Mouse (Mus musculus) kidney, postnatal 0 days (tissue): ENCODE results near the gene Tspan18. TPM values are rescaled to one million over a fixed set of nuclear protein-coding genes. Genes with fewer than 3 reads are reported as not detected.

ENCODE experiments used
- ATAC-seq: fragments of 200-750 bp; cut with Nextera tagmentation; replicated peaks from 2 replicates; pipeline ENCODE4 v1.8.0; 2017; ENCODE audit warnings: low read depth, moderate number of reproducible peaks, moderate TSS enrichment, moderate library complexity; ENCODE audit not compliant: low FRiP score
- DNase-seq: peaks from one replicate; pipeline ENCODE4 v3.0.0-alpha.2; 2016; ENCODE audit warnings: low spot score
- H3K27ac ChIP-seq: fragments of 300-500 bp; sonication (generic); 2 replicates; pipeline ENCODE4 v1.5.1; 2014; ENCODE audit warnings: mild to moderate bottlenecking
- H3K27me3 ChIP-seq: fragments of 300-500 bp; sonication (generic); 2 replicates; pipeline ENCODE4 v1.6.1; 2014; ENCODE audit warnings: low read length, mixed read lengths; ENCODE audit not compliant: insufficient read depth
- H3K36me3 ChIP-seq: fragments of 300-500 bp; sonication (generic); 2 replicates; pipeline ENCODE4 v1.6.1; 2014; ENCODE audit warnings: low read length, mixed read lengths; ENCODE audit not compliant: insufficient read depth
- H3K4me1 ChIP-seq: fragments of 300-500 bp; sonication (generic); replicated peaks from 2 replicates; pipeline ENCODE4 v1.6.1; 2014; ENCODE audit warnings: antibody characterized with exemption, low read length, mixed read lengths; ENCODE audit not compliant: insufficient read depth
- H3K4me2 ChIP-seq: fragments of 300-500 bp; sonication (generic); 2 replicates; pipeline ENCODE4 v1.6.1; 2014; ENCODE audit warnings: mild to moderate bottlenecking, low read length, moderate library complexity, mixed read lengths
- H3K4me3 ChIP-seq: fragments of 300-500 bp; sonication (generic); replicated peaks from 2 replicates; pipeline ENCODE4 v1.5.1; 2014; ENCODE audit warnings: low read depth, low read length
- H3K9ac ChIP-seq: fragments of 300-500 bp; sonication (generic); 2 replicates; pipeline ENCODE4 v1.6.1; 2014; ENCODE audit warnings: low read depth, low read length
- H3K9me3 ChIP-seq: fragments of 300-500 bp; sonication (generic); replicated peaks from 2 replicates; pipeline ENCODE4 v1.6.1; 2016; ENCODE audit warnings: low read length, inconsistent platforms, mixed read lengths
- CTCF ChIP-seq: IDR thresholded peaks from 2 replicates; pipeline ENCODE4 v1.5.1; 2016; ENCODE audit warnings: antibody characterized with exemption, low read depth, mild to moderate bottlenecking, moderate library complexity
- WGBS: fragments of 180-500 bp; shearing (Covaris S2); extraction: QIAGEN DNeasy Blood & Tissue Kit; methylation state at CpG from one replicate; pipeline ENCODE4 v1.1.7; 2014; 5-methylcytosine and 5-hydroxymethylcytosine counted together
- polyA plus RNA-seq: library from polyadenylated mRNA; unstranded; fragments of >200 nt; fragmentation: Nextera tagmentation; extraction: Ambion mirVana; gene quantifications from 2 replicates; pipeline ENCODE4 v1.2.1, GENCODE M21; 2015

Gene Tspan18
- polyA plus RNA-seq, 1 experiment from 2014 or later, result 29.2 TPM

DNA sequence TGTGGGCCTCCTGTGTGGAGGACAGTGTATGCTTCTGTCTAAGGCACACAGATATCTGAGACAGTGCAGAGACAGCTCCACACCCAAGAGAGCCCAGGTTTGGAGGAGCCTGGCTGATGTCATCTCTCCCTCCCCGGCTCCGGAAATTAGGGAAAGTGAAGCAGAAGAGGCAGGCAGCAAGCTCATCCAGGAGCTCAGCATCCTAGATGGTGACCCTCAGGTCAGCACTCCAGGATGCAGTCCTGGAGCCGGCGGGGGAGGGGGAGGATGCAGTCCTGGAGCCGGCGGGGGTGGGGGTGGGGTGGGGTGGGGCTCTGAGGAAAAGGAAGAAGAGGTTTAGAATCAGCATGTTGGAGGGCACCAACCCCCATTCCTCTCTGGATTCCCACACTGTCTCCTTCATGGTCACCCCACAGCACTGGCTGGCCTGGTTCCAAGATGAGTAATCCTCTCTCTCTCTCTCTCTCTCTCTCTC is 37.8 kb upstream of the Tspan18 start:
- no peak for ATAC-seq
- TF ChIP-seq CTCF, result no peak
- WGBS, result 0% methylated on average over 5 of the region's 6 CpGs
- H3K4me3 ChIP-seq, result no peak overlapping the region
- no peaks in the 10 kb centered on the region for H3K9me3 ChIP-seq
- no peak overlapping the region for H3K4me2 ChIP-seq
- H3K27ac ChIP-seq, result no peak overlapping the region
- DNase-seq, result peak; percentile 18
- no peaks in the 10 kb centered on the region for H3K27me3 ChIP-seq
- no peaks in the 10 kb centered on the region for H3K36me3 ChIP-seq
- no peaks in the 10 kb centered on the region for H3K4me1 ChIP-seq
- H3K9ac ChIP-seq, result no peak overlapping the region

DNA sequence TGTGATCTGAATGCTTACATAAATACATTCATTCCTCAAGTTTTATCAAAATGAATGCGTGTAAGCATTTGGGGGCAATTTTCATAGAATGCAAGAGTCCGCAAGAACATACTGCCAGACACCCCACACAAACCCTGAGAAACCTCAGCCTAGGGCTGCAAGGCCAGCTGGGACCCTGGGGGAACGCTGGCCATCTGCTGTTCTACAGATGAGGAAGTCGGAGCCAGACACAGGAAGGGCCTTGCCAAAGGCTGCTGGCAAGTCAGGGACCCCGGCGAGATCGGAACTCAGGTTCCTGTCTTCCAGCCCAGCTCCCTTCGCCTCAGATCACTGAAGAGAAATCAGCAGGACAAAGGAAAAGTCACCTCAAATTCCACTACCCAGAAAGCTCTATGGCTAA is 34.6 kb upstream of the Tspan18 start:
- Histone ChIP-seq H3K36me3 (no peaks in the 10 kb centered on the region), H3K4me1 (no peaks in the 10 kb centered on the region), H3K27me3 (no peaks in the 10 kb centered on the region), H3K27ac (no peak overlapping the region), H3K9ac (no peak overlapping the region), H3K4me3 (no peak overlapping the region), H3K4me2 (no peak overlapping the region), H3K9me3 (no peaks in the 10 kb centered on the region)
- WGBS, result 75% methylated on average over 8 of the region's 8 CpGs
- no peak for TF ChIP-seq CTCF
- ATAC-seq (no peak), DNase-seq (no peak)

DNA sequence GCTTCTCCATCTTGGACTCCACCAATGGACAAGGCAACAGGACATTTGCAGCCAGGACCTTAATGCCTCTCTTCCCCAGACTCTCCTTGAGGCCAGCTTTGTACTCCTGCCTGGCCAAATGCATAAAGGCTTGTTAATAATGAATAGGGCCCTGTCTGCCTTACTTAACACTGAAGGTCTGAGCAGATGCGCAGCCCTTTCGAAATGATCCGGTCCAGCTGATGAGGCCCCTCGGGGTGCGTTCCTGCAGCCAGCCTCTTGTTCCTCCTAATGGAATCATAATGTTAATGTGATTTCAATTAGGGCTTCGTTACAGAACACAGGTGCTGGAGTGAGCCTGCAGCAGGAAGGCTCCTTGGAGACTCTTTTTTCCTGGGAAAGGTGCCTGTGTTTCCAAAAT is 33.7 kb upstream of the Tspan18 start:
- Histone ChIP-seq H3K36me3 (no peaks in the 10 kb centered on the region), H3K4me2 (no peak overlapping the region), H3K9me3 (no peaks in the 10 kb centered on the region), H3K4me3 (no peak overlapping the region), H3K27ac (no peak overlapping the region), H3K27me3 (no peaks in the 10 kb centered on the region), H3K4me1 (no peaks in the 10 kb centered on the region), H3K9ac (no peak overlapping the region)
- no peak for TF ChIP-seq CTCF
- no peak for ATAC-seq
- no peak for DNase-seq
- 64% methylated on average over 6 of the region's 6 CpGs for WGBS

DNA sequence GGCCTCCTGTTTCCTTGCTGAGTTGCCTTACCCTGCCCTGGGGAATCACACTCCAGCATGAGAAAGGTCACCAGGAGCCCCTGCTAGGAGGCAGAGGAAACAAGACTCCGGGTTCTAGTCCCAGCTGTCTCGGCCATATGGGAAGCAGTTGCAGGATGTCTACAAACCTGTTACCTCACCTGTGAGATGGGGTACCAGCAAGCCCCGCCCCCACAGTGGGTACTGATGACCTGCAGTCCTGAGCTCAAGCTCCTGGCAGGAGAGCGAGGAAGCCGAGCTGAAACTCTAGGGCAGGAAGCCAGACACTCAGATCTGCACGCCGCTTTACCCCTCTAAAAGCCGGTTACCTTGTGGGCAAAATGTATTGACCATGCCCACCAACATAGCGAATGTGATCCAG is 31.1 kb upstream of the Tspan18 start:
- DNase-seq (no peak), ATAC-seq (no peak)
- 62% methylated on average over 9 of the region's 9 CpGs for WGBS
- H3K27ac ChIP-seq, result no peak overlapping the region
- no peak overlapping the region for H3K9ac ChIP-seq
- TF ChIP-seq CTCF, result no peak
- H3K4me2 ChIP-seq, result no peak overlapping the region
- H3K9me3 ChIP-seq, result no peaks in the 10 kb centered on the region
- no peaks in the 10 kb centered on the region for H3K36me3 ChIP-seq
- no peak overlapping the region for H3K4me3 ChIP-seq
- 0 out of 2 replicates have a peak, but pooled peaks cover 2% of the 10 kb centered on the region for H3K4me1 ChIP-seq
- H3K27me3 ChIP-seq, result no peaks in the 10 kb centered on the region

DNA sequence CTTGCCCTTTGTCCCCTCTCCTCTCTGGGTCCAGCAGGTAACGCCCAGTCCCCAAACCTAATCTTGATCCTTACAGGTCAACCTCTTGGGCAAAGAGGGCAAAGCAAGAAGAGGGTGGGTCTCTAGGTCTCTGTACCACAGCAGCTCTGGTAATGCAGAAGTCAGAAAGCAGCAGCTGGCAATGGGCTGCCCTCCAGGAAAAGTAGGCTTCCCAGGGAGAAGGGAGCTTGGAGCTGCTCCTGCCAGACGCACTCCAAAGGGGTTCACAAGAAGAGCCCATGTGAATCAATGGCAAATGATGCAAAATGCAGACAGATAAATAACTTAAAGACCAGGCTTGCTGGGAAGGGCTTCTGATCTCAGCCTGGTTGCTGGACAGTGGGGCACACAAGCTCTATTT is 30.6 kb upstream of the Tspan18 start:
- H3K27ac ChIP-seq, result no peak overlapping the region
- no peaks in the 10 kb centered on the region for H3K36me3 ChIP-seq
- 0 out of 2 replicates have a peak, but pooled peaks cover 2% of the 10 kb centered on the region for H3K4me1 ChIP-seq
- WGBS, result 81% methylated on average over 2 of the region's 2 CpGs
- DNase-seq, result no peak
- no peak for TF ChIP-seq CTCF
- ATAC-seq, result no peak
- H3K27me3 ChIP-seq, result no peaks in the 10 kb centered on the region
- no peak overlapping the region for H3K9ac ChIP-seq
- no peaks in the 10 kb centered on the region for H3K9me3 ChIP-seq
- H3K4me3 ChIP-seq, result no peak overlapping the region
- no peak overlapping the region for H3K4me2 ChIP-seq

DNA sequence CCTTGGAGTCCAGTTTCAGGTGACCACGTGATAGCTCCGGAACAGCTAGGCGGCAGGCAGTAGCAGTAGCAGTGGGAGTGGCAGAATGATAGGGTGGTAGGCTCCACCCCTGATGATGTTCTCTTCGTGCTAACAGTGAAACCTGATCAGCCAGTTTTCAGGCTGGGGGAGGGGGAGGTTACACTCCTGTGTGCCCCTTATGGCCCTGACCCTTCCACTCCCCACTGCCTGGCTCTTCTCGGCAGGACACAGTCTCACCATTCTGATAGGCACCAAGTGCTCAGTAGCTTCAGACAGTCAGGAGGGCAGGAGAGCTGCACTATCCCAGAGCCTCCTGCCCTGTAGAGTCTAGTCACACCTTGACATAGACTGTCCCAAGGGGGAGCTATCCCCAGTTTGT is 27.1 kb upstream of the Tspan18 start:
- TF ChIP-seq CTCF, result no peak
- Histone ChIP-seq H3K27me3 (no peaks in the 10 kb centered on the region), H3K4me1 (0 out of 2 replicates have a peak, but pooled peaks cover 2% of the 10 kb centered on the region), H3K9me3 (no peaks in the 10 kb centered on the region), H3K4me3 (no peak overlapping the region), H3K4me2 (no peak overlapping the region), H3K27ac (no peak overlapping the region), H3K9ac (no peak overlapping the region), H3K36me3 (no peaks in the 10 kb centered on the region)
- WGBS, result 8% methylated on average over 5 of the region's 5 CpGs
- ATAC-seq (peak; percentile 60), DNase-seq (peak; percentile 43)

DNA sequence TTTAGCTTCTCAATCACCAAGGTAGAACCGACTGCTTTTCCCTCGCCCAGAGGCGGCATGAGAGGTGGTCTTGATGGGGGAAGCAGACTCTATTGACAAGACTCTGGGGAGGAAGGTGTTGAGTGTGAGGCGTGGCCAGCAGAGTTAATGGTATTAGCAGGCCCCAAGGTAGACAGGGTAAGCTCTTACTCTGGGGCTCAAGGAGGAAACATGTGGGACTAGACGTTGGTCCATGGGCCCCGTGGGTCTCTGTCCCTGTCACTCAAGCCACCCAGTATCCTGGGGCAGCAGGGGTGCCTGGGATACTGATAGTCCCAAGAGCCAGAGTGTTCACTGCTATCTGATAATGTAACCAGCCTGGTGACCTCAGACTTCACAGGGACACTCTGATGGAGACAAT is 26.0 kb upstream of the Tspan18 start:
- Histone ChIP-seq H3K4me3 (no peak overlapping the region), H3K36me3 (no peaks in the 10 kb centered on the region), H3K4me1 (0 out of 2 replicates have a peak, but pooled peaks cover 2% of the 10 kb centered on the region), H3K4me2 (no peak overlapping the region), H3K9ac (no peak overlapping the region), H3K9me3 (no peaks in the 10 kb centered on the region), H3K27ac (no peak overlapping the region), H3K27me3 (no peaks in the 10 kb centered on the region)
- TF ChIP-seq CTCF, result no peak
- WGBS, result 80% methylated on average over 6 of the region's 6 CpGs
- ATAC-seq (no peak), DNase-seq (no peak)
